Mouse (Mus musculus) heart, adult 8-10 months (tissue): ENCODE results near the gene Coro2b. TPM values are rescaled to one million over a fixed set of nuclear protein-coding genes. Genes with fewer than 3 reads are reported as not detected.
"Not testable (repeated sequence)": the region's sequence is repeated elsewhere in the genome, so short reads cannot be mapped to it uniquely, and the experiment has no call there.

Experiments used
- DNase-seq: peaks from one replicate; pipeline ENCODE4 v3.0.0; 2022; ENCODE audit warnings: low spot score
- total RNA-seq, 4 experiments: library from RNA; stranded (reverse); gene quantifications; 2 replicates each; pipeline ENCODE4 v1.2.4; 2022

Coro2b gene
- total RNA-seq, 4 experiments from 2014 or later: 8.6 to 12.9 (median 10.1) TPM

DNA sequence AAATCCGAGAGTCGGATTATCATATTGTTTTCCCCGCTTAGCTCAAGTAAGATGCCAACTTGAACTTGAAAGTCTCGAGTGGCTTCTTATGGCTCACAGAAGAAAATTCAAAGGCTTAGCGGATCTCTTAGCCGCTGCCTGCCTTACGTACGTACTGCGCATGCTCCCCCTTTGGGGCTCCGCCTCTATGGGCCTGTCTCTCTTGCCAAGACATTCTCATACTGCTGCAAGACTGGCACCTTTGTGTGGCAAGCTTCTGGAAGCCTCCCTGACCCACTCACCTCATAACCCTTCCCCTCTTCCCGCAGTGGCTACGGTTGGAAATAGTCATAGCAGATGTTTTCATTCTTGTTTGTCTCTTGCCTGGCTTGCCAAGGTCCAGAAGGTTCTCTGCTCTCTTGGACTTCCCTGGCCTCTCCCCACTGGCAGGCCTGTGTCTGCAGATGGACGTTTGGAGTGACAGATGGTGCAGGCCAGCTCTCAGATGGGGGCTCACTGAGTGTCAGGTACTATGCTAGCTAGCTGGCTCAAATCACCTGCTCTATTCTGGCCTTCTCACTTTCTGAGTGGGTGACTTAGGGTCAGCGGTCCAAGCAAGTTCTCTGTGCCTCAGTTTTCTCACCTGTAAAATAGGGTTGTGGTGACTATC lies 65.2 kb downstream of the Coro2b start:
- no peak for DNase-seq

- DNase-seq: no peak
These were observed 65.8 kb downstream of the Coro2b start for GRCm38 (mm10) chr9:62471041-62471440.

- peak; percentile 87 for DNase-seq
These were observed 66.4 kb downstream of the Coro2b start for GRCm38 (mm10) chr9:62470398-62470797.

GRCm38 (mm10) chr9:62469696-62470095 lies 67.1 kb downstream of the Coro2b start:
- DNase-seq: no peak

DNA sequence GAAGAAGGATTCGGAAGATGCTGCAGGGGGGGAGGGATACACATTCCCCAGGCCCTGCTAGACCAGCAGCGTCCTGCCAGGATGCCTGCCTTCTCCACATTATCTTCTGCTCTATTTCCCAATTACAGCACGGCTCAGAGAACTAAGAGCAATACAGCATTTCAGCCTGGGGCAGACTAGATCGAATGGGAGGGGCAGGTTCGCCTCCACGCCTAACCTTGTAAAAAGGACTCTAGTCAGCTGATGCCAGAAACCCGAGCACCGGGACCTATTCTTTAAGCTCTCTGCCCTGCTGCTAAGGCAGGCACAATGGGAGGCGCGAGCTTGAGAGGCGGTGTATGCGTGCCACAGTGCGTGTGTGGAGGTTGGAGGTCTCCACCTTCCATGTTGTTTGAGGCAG lies 67.7 kb downstream of the Coro2b start:
- no peak for DNase-seq

- no peak for DNase-seq
These were observed 69.4 kb downstream of the Coro2b start for GRCm38 (mm10) chr9:62467413-62467784.

GRCm38 (mm10) chr9:62466742-62467412 lies 70.0 kb downstream of the Coro2b start:
- no peak for DNase-seq

DNA sequence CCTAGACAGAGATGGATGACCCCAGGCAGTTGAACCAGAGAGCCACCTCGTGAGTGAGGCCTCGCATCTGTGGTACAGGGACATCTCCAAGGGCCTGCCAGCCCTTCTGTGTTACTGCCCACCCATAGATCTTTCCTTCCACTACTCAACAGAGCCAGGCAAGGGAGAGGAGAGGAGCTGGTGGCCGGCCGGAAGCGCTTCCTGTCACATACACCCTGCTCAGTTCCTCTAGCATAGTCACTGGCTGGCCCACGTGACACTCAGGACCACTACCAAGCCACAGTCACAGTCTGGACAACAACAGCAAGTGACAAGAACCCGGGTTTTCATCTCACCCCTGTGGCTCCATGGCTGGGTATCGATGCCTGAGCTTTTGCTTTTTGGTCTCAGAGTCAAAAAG lies 70.8 kb downstream of the Coro2b start:
- DNase-seq: no peak

- no peak for DNase-seq
These were observed 72.1 kb downstream of the Coro2b start for GRCm38 (mm10) chr9:62464727-62465126.

- no peak for DNase-seq
These were observed 75.1 kb downstream of the Coro2b start for GRCm38 (mm10) chr9:62461766-62462165.

- DNase-seq: no peak
These were observed 75.7 kb downstream of the Coro2b start for GRCm38 (mm10) chr9:62461095-62461494.

DNA sequence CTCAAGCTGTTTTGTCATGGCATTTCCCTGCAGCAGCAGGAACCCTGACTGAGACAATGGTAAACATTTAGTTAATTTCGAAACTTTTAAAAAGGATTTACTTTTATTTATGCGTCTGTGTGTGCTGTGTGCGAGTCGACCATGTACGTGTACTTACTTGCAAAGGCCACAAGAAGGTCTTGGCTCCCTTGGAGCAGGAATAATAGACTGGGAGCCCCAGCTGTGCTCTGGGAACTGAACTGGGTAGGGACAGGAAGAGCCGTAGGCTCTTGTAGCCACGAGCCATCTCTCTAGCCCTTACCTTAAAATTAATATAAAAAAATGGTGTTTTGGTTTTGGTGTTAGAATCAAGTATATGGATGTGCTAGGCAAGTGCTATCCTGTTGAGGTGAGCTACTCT lies 76.8 kb downstream of the Coro2b start:
- no peak for DNase-seq

GRCm38 (mm10) chr9:62458457-62458856 lies 78.4 kb downstream of the Coro2b start:
- no peak for DNase-seq

DNA sequence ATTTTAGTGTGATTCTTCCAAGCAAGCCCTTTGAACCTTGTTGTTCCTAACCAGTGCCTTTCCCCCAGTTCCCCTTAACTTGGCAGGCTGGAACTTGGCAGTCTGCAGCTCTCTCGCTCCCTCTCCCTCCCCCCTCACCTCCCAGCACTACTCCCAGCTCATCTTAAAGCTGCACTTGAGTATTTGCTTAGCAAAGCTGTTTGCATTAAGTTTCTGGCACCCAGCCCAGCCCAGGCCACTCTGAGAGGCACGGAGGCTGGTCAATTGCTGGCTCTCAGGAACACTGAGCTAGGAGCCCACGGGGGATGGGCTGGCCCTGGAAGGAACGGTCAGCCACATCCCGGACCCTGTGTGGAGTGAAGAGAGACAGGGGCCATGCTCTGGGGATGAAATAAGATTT lies 80.8 kb downstream of the Coro2b start:
- no peak for DNase-seq

DNA sequence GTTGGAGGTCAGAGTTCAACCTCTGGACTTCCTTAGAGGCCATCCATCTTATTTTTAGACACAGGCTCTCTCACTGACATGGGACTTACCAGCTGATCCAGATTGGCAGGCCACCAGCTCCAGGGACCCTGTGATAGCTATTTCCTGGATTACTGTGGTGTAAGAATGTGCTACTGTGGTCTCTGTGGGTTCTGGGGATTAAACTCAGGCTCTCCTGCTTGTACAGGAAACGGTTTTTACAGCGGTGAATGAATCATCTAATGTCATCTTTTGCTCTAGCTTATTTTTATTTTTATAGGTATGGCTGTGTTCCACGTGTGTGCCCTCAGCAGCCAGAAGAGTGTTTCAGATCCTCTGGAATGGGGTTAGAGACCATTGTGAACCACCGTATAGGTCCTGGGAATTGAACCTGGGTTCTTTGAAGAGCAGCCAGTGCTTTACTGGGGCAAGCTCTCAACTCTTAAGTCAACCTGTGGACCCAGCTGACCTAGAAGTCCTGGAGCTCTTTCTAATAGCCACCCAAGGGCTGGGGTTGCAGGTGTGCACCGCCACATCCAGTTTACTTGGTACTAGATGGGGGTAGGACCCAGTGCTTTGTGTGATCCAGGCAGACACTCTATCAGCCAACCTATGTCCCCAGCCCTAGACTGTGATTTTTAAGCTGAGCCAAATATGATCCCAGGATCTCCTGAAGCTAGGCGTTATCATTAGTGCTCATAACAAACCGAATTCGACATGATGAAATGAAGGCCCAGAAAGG lies 81.5 kb downstream of the Coro2b start:
- DNase-seq: no peak

- DNase-seq: no peak
These were observed 84.4 kb downstream of the Coro2b start for GRCm38 (mm10) chr9:62452373-62452993.

- no peak for DNase-seq
These were observed 85.1 kb downstream of the Coro2b start for GRCm38 (mm10) chr9:62451585-62452372.

DNA sequence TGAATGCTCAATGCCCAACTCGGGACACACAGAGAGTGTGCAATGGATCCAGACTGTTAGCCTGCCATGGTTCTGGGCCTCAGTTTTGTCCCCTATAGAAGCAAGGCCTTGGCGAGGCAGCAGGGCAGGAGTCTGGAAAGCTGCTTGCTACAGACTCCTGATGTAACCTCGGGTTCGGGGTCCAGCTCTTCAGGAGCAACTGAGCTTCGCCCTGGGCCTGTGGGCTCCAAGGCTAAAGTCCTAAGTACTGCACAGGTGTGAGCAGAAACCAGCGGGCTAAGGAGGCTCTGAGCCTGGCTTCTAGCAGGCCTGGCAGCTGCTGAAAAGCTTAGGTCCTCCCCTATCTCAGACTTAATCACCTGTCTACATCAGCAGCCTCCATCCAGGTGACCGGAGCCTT lies 86.0 kb downstream of the Coro2b start:
- no peak for DNase-seq

- no peak for DNase-seq
These were observed 86.5 kb downstream of the Coro2b start for GRCm38 (mm10) chr9:62450355-62450754.

GRCm38 (mm10) chr9:62447337-62447736 lies 89.5 kb downstream of the Coro2b start:
- DNase-seq: not testable (repeated sequence)

GRCm38 (mm10) chr9:62438755-62439101 lies 98.1 kb downstream of the Coro2b start:
- DNase-seq: peak; percentile 65
